Mouse (Mus musculus): Measurements from ENCODE around the gene Vmn2r66. TPM values are rescaled to one million over a fixed set of nuclear protein-coding genes. Genes with fewer than 3 reads are reported as not detected.

Gene Vmn2r66
- polyA plus RNA-seq (2015; fragmentation: Illumina TruSeq; extraction: RNeasy Lipid Tissue Mini Kit (QIAGEN cat#74804); ENCODE audit: low read depth, low replicate concordance) = not detected

GRCm38 (mm10) chr7:85012168-85012567, at the start of gene Vmn2r66:
Gene Vmn2r66 (minus strand): TSS chr7:85012268.

DNA sequence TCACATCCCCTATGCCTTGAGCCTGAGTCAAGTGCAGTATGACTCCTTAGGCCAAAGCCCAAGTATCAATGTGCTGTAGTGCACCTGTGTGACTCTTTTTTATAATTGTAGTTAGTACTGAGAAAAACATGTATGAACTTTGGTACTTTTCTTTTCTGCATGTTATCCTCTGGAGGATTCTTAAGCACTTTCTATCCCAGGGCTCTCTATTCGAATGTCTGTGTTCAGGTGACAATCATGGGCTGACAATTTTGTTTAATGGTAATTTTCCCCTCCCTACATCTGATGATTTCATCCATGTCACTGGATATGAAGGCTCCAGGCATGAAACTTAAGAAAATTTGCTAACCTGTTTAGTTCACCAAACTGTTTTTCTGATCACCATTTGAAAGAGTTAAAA, 48.1 kb downstream of the Vmn2r66 start, which contains the start of gene Vmn2r65:
Gene Vmn2r65 (minus strand): TSS at position 101 of the 400 bp plus-strand sequence.

Other genes with a start within 250 kb of the Vmn2r66 start
- gene Olfr291, start 158.7 kb downstream of the Vmn2r66 start, polyA plus RNA-seq (2015; fragmentation: Illumina TruSeq; extraction: RNeasy Lipid Tissue Mini Kit (QIAGEN cat#74804); ENCODE audit: low read depth, low replicate concordance) = not detected
- gene Vmn2r65, start 48.2 kb downstream of the Vmn2r66 start, polyA plus RNA-seq (2015; fragmentation: Illumina TruSeq; extraction: RNeasy Lipid Tissue Mini Kit (QIAGEN cat#74804); ENCODE audit: low read depth, low replicate concordance) = not detected
- gene Vmn2r67, start 143.7 kb upstream of the Vmn2r66 start, polyA plus RNA-seq (2015; fragmentation: Illumina TruSeq; extraction: RNeasy Lipid Tissue Mini Kit (QIAGEN cat#74804); ENCODE audit: low read depth, low replicate concordance) = not detected
- gene Vmn2r68, start 225.5 kb upstream of the Vmn2r66 start, polyA plus RNA-seq (2015; fragmentation: Illumina TruSeq; extraction: RNeasy Lipid Tissue Mini Kit (QIAGEN cat#74804); ENCODE audit: low read depth, low replicate concordance) = not detected

Measured in brain, adult 10 weeks (tissue).